Mouse (Mus musculus): ENCODE measurements around the gene Gm10271.

DNA sequence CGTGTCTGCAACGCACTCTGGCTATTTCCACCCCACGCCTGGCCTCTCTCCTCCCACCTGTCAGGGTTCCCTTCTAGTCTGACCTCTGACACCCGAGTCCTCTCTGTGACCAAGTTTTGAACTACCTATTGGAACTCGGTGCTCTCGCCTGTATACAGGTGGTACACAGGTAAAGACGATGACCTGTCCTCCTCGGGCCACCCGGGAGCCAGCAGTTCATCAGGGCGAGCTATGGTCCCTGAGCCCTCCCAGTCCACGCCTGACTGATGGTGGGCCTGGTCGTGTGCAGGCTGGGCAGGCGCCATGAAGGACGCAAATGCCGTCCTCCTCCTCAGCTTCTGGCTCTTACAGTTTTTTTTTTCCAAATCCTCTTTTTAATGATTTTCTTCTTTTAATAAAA, 51.0 kb downstream of the Gm10271 start:
- TF ChIP-seq CTCF (IDR thresholded peaks at IDR 0.05; ENCODE audit: extremely low read depth, insufficient read depth, low read length) (no peak), POLR2A (IDR thresholded peaks at IDR 0.05; ENCODE audit: extremely low read depth, insufficient read depth, low read length) (no peak)
